Mouse (Mus musculus) gastrocnemius, postnatal 36 days (tissue): ENCODE measurements around the gene Olfr159. TPM values are rescaled to one million over a fixed set of nuclear protein-coding genes. Genes with fewer than 3 reads are reported as not detected.

Source experiments
- DNase-seq, 2 experiments: peaks; one replicate each; pipeline ENCODE4 v3.0.0; 2022
- intact Hi-C: fragments of 180-260 bp; cut with DNase I; formaldehyde crosslinking; loops from one replicate; pipeline ENCODE4 v1.15.1; 2025
- total RNA-seq, 2 experiments: library from RNA; stranded (reverse); gene quantifications; 2 replicates each; pipeline ENCODE4 v1.2.3; 2021

Gene Olfr159
- total RNA-seq, 2 experiments from 2014 or later, result not detected

- intact Hi-C loops, result no loop called here
- DNase-seq, result no peak
Measured at GRCm38 (mm10) chr4:43730750-43731297, 40.0 kb downstream of the Olfr159 start.

GRCm38 (mm10) chr4:43729794-43730550 lies 40.8 kb downstream of the Olfr159 start, which contains the start of gene Spaar:
Spaar (plus strand) TSS chr4:43730034.
- DNase-seq, result peak; percentile 52 to 60
- intact Hi-C loops, result no loop called here

GRCm38 (mm10) chr4:43729126-43729525 lies 41.7 kb downstream of the Olfr159 start:
- intact Hi-C loops, result no loop called here
- no peak for DNase-seq

GRCm38 (mm10) chr4:43728576-43728954 lies 42.2 kb downstream of the Olfr159 start:
- DNase-seq, result peak in 1 of 2 experiments; percentile 61
- intact Hi-C loops, result no loop called here

GRCm38 (mm10) chr4:43727718-43728575 lies 42.9 kb downstream of the Olfr159 start:
- intact Hi-C loops, result no loop called here
- no peak for DNase-seq

GRCm38 (mm10) chr4:43726995-43727394 lies 43.8 kb downstream of the Olfr159 start, which contains the start of gene Hrct1:
Hrct1 (plus strand) TSS chr4:43727188.
- intact Hi-C loops, result no loop called here

GRCm38 (mm10) chr4:43726228-43726993 lies 44.4 kb downstream of the Olfr159 start:
- intact Hi-C loops, result no loop called here
- DNase-seq, result no peak

More at GRCm38 (mm10) chr4:43726995-43727394, 43.8 kb downstream of the Olfr159 start, which contains the start of gene Hrct1:
- DNase-seq, result peak; percentile 64 to 82

GRCm38 (mm10) chr4:43724764-43725163 lies 46.0 kb downstream of the Olfr159 start:
- intact Hi-C loops, result no loop called here
- peak in 1 of 2 experiments; percentile 55 for DNase-seq

GRCm38 (mm10) chr4:43722191-43722590 lies 48.6 kb downstream of the Olfr159 start:
- no peak for DNase-seq
- intact Hi-C loops, result no loop called here

- intact Hi-C loops, result no loop called here
- DNase-seq, result no peak
Measured at GRCm38 (mm10) chr4:43720491-43721228, 50.1 kb downstream of the Olfr159 start.

Other genes starting within 250 kb of the Olfr159 start
- 1,000 to 10,000 TPM; 6,166 to 7,572 TPM for gene Tpm2, start 247.2 kb downstream of the Olfr159 start, total RNA-seq
- gene Creb3, start 208.7 kb downstream of the Olfr159 start, total RNA-seq, result 10 to 100 TPM; 31.5 to 38.3 TPM
- gene Tln1, start 208.3 kb downstream of the Olfr159 start, total RNA-seq, result 10 to 100 TPM; 53.6 to 55.2 TPM
- 10 to 100 TPM; 17.6 to 20.7 TPM for gene Rgp1, start 192.3 kb downstream of the Olfr159 start, total RNA-seq
- gene Gba2, start 192.1 kb downstream of the Olfr159 start, total RNA-seq, result 1 to 10 TPM; 3.9 to 6.1 TPM
- gene Msmp, start 186.5 kb downstream of the Olfr159 start, total RNA-seq, result under 1 TPM in 1 of 2 experiments, not detected in 1; 0.49 TPM
- 10 to 100 TPM; 28.1 to 38.4 TPM for gene Npr2, start 139.1 kb downstream of the Olfr159 start, total RNA-seq
- gene Spag8, start 117.4 kb downstream of the Olfr159 start, total RNA-seq, result not detected
- gene Hint2, start 114.5 kb downstream of the Olfr159 start, total RNA-seq, result 10 to 100 TPM; 35.3 to 38.4 TPM
- gene Tmem8b, start 102.0 kb downstream of the Olfr159 start, total RNA-seq, result 1 to 10 TPM; 8.9 to 9.7 TPM
- under 1 TPM; 0.17 to 0.18 TPM for gene Fam221b, start 101.9 kb downstream of the Olfr159 start, total RNA-seq
- not detected for gene Olfr70, start 70.2 kb downstream of the Olfr159 start, total RNA-seq
- not detected for gene Olfr71, start 60.8 kb downstream of the Olfr159 start, total RNA-seq
- 1 to 10 TPM; 1.2 to 2.0 TPM for gene Hrct1, start 43.8 kb downstream of the Olfr159 start, total RNA-seq
- 1 to 10 TPM; 1.3 to 1.5 TPM for gene Spaar, start 41.0 kb downstream of the Olfr159 start, total RNA-seq
- gene Olfr156, start 52.9 kb upstream of the Olfr159 start, total RNA-seq, result not detected
- not detected for gene Olfr157, start 69.2 kb upstream of the Olfr159 start, total RNA-seq
- gene Olfr155, start 80.6 kb upstream of the Olfr159 start, total RNA-seq, result not detected
- 1 to 10 TPM; 2.2 to 2.5 TPM for gene Reck, start 104.5 kb upstream of the Olfr159 start, total RNA-seq
- 1 to 10 TPM; 2.4 to 3.0 TPM for gene Glipr2, start 186.4 kb upstream of the Olfr159 start, total RNA-seq
- gene Ccin, start 212.5 kb upstream of the Olfr159 start, total RNA-seq, result not detected
- 10 to 100 TPM; 46.3 to 49.3 TPM for gene Clta, start 233.4 kb upstream of the Olfr159 start, total RNA-seq